In the genomic region with DNA sequence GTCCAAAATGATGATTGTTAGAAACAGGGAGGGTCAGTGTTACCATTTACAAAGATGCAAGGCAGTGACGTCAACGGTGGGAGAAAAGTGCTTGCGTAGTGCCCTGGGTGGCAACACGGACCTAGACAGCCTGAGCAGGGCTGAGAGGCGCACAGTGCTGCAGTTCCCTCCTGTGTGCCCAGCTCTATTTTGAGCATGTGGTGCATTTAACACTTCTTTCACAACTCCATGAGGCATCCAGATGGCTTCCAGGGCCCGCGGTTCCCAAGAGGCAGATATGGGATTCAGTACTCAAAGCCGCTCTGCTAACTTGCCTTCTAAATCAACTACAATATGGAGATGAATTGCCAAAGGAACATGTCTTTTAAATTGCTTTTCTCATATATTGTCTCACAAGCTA, we compare ENCODE assay signal across 12 mouse cellular contexts. TPM values are rescaled to one million over a fixed set of nuclear protein-coding genes. Genes with fewer than 3 reads are reported as not detected.
A peak's percentile ranks its signal among the peaks of the same experiment; 100 is the strongest.
DNase-seq lines count a peak whose midpoint lies in the region.
"Had no signal": no experiment of that assay in that cellular context is flagged by ENCODE, and none has a peak within 500 bp of the region (broad histone marks: within the 10 kb centered on the region; RNA-seq: fewer than 3 reads in every experiment).

No protein-coding gene starts in this region.

- DNase-seq in left cerebral cortex, adult 11 months (ENCODE audit: low spot score), result peak; percentile 47
- DNase-seq in left cerebral cortex, postnatal 4 days, result no peak
- peak; percentile 43 to 67 for DNase-seq in frontal cortex, postnatal 10 days (ENCODE audit: low spot score in 2 of 2)
- DNase-seq in left cerebral cortex, adult 18-20 months (ENCODE audit: low spot score in 2 of 2), result peak; percentile 60 to 71
- peak; percentile 85 for DNase-seq in telencephalon, adult 2 months (ENCODE audit: low read depth, low spot score)
- no peak for DNase-seq in adrenal gland, postnatal 25 days
- DNase-seq in lung, postnatal 14 days, result no peak
- DNase-seq: cerebellum, postnatal 14 days; gastrocnemius, postnatal 36 days; kidney, adult 18-20 months; liver, postnatal 0 days; thymus, postnatal 25 days had no signal

- intact Hi-C loops in left cerebral cortex, postnatal 4 days (cut with DNase I), result no loop called here

RNA-seq across cellular contexts. Expression of a gene that starts 13.9 kb away (rescaled TPM):
- 100 to 1,000 TPM; 221 to 230 TPM for total RNA-seq in left cerebral cortex, postnatal 4 days (2021)
- total RNA-seq in left cerebral cortex, adult 18-20 months (2021), result 10 to 100 TPM; 28.3 to 29.1 TPM
- total RNA-seq in adrenal gland, postnatal 25 days (2021), result 20.4 and 22.6 TPM in 2 replicates

Comparison
In these comparisons a context has a peak if more than half of its experiments do, and no peak if none do; other contexts are left out.
1. DNase-seq: peak in left cerebral cortex, adult 11 months (single experiment), frontal cortex, postnatal 10 days (2 of 2), left cerebral cortex, adult 18-20 months (2 of 2) and telencephalon, adult 2 months (single experiment); none in left cerebral cortex, postnatal 4 days (single experiment), adrenal gland, postnatal 25 days (single experiment) and lung, postnatal 14 days (single experiment).